Mouse (Mus musculus): ENCODE data around the gene Bcl2l11.

Bcl2l11 gene

GRCm38 (mm10) chr2:128137480-128138276 lies 11.8 kb downstream of the Bcl2l11 start:
- no peak for DNase-seq (ENCODE audit: extremely low read depth, insufficient read length, low spot score)

- DNase-seq (ENCODE audit: extremely low read depth, insufficient read length, low spot score): no peak
Measured at GRCm38 (mm10) chr2:128138924-128139323, 13.1 kb downstream of the Bcl2l11 start.

GRCm38 (mm10) chr2:128139781-128140180 lies 13.9 kb downstream of the Bcl2l11 start:
- no peak for DNase-seq (ENCODE audit: extremely low read depth, insufficient read length, low spot score)

GRCm38 (mm10) chr2:128140183-128140582 lies 14.3 kb downstream of the Bcl2l11 start:
- no peak for DNase-seq (ENCODE audit: extremely low read depth, insufficient read length, low spot score)

- no peak for DNase-seq (ENCODE audit: extremely low read depth, insufficient read length, low spot score)
Measured at GRCm38 (mm10) chr2:128143992-128144391, 18.2 kb downstream of the Bcl2l11 start.

GRCm38 (mm10) chr2:128145433-128145832 lies 19.6 kb downstream of the Bcl2l11 start:
- no peak for DNase-seq (ENCODE audit: extremely low read depth, insufficient read length, low spot score)

- no peak for DNase-seq (ENCODE audit: extremely low read depth, insufficient read length, low spot score)
Measured at GRCm38 (mm10) chr2:128149596-128149995, 23.8 kb downstream of the Bcl2l11 start.

- DNase-seq (ENCODE audit: extremely low read depth, insufficient read length, low spot score): no peak
Measured at GRCm38 (mm10) chr2:128152211-128152610, 26.4 kb downstream of the Bcl2l11 start.

GRCm38 (mm10) chr2:128152845-128153550 lies 27.2 kb downstream of the Bcl2l11 start:
- no peak for DNase-seq (ENCODE audit: extremely low read depth, insufficient read length, low spot score)

GRCm38 (mm10) chr2:128153551-128153910 lies 27.7 kb downstream of the Bcl2l11 start:
- DNase-seq (ENCODE audit: extremely low read depth, insufficient read length, low spot score): no peak

GRCm38 (mm10) chr2:128155412-128156066 lies 29.7 kb downstream of the Bcl2l11 start:
- DNase-seq (ENCODE audit: extremely low read depth, insufficient read length, low spot score): no peak

- DNase-seq (ENCODE audit: extremely low read depth, insufficient read length, low spot score): no peak
Measured at GRCm38 (mm10) chr2:128156067-128156462, 30.2 kb downstream of the Bcl2l11 start.

- DNase-seq (ENCODE audit: extremely low read depth, insufficient read length, low spot score): no peak
Measured at GRCm38 (mm10) chr2:128156557-128157412, 30.9 kb downstream of the Bcl2l11 start.

- DNase-seq (ENCODE audit: extremely low read depth, insufficient read length, low spot score): no peak
Measured at GRCm38 (mm10) chr2:128158734-128159410, 33.0 kb downstream of the Bcl2l11 start.

- no peak for DNase-seq (ENCODE audit: extremely low read depth, insufficient read length, low spot score)
Measured at GRCm38 (mm10) chr2:128159619-128160125, 33.8 kb downstream of the Bcl2l11 start.

- no peak for DNase-seq (ENCODE audit: extremely low read depth, insufficient read length, low spot score)
Measured at GRCm38 (mm10) chr2:128163177-128163576, 37.3 kb downstream of the Bcl2l11 start.

GRCm38 (mm10) chr2:128166623-128167423 lies 41.0 kb downstream of the Bcl2l11 start:
- no peak for DNase-seq (ENCODE audit: extremely low read depth, insufficient read length, low spot score)

- no peak for DNase-seq (ENCODE audit: extremely low read depth, insufficient read length, low spot score)
Measured at GRCm38 (mm10) chr2:128167930-128168329, 42.1 kb downstream of the Bcl2l11 start.

GRCm38 (mm10) chr2:128169486-128169885 lies 43.6 kb downstream of the Bcl2l11 start:
- DNase-seq (ENCODE audit: extremely low read depth, insufficient read length, low spot score): no peak

Data from 3134 (cell line).